Mouse (Mus musculus) left cerebral cortex, adult 2 months (tissue): Measurements from ENCODE around the gene Ccer2. TPM values are rescaled to one million over a fixed set of nuclear protein-coding genes. Genes with fewer than 3 reads are reported as not detected.

Experiments
- DNase-seq, 2 experiments: peaks; one replicate each; pipeline ENCODE4 v3.0.0; 2021 to 2022; ENCODE audit warnings: low spot score in 2 of 2, mixed read lengths in 1 of 2; ENCODE audit errors: extremely low spot score in 1 of 2
- H3K27ac ChIP-seq: fragments of 200-600 bp; 2 replicates; pipeline ENCODE4 v1.8.1; 2022
- H3K4me3 ChIP-seq: fragments of 200-600 bp; 2 replicates; pipeline ENCODE4 v1.8.1; 2022
- CTCF ChIP-seq: fragments of 200-600 bp; IDR thresholded peaks from 2 replicates; pipeline ENCODE4 v1.8.1; 2022; ENCODE audit warnings: antibody characterized with exemption, mild to moderate bottlenecking, moderate library complexity
- intact Hi-C: fragments of 180-260 bp; cut with DNase I; formaldehyde crosslinking; loops from one replicate; pipeline ENCODE4 v1.15.1; 2025
- total RNA-seq, 2 experiments: library from RNA; stranded (reverse); gene quantifications; 2 replicates each; pipeline ENCODE4 v1.2.3; 2021

The Ccer2 gene
- total RNA-seq, 2 experiments from 2014 or later: 1.0 to 1.9 TPM

GRCm38 (mm10) chr7:28795832-28796231 is 39.9 kb downstream of the Ccer2 start:
- intact Hi-C loops: loop anchor here (2.0 to 5.0 kb wide), 3 partner anchors 71 to 241 kb away; partner anchors contain the start of gene Actn4
- no peak overlapping the region for H3K27ac ChIP-seq
- no peak for DNase-seq

DNA sequence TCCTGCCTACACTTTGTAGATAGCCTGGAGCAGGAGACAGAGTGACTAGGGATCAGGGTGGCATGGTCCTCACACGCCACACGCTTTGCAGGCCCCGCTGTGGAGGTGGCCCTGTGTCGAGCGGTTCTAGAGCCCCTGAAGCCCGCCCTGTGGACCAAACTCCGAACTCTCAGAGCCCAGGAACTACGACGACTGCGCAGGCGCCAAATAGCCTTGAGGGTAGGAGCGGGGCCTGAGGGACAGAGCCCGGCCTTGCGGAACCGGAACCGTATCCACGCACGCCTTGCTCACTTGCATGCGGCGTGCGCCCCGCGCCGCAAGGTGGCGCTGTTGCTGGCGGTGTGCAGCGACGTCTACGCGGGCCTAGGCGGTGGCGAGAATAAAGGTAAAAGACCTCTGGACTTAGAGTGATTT is 40.6 kb downstream of the Ccer2 start:
- H3K27ac ChIP-seq: peak overlapping the region; percentile 52
- peak; percentile 99 for TF ChIP-seq CTCF
- H3K4me3 ChIP-seq: peak overlapping the region; percentile 39
- DNase-seq: peak; percentile 73 to 84
- intact Hi-C loops: loop anchor here (2.0 to 5.0 kb wide), 3 partner anchors 70 to 241 kb away; partner anchors contain the start of gene Actn4

More at GRCm38 (mm10) chr7:28795832-28796231, 39.9 kb downstream of the Ccer2 start:
- H3K4me3 ChIP-seq: no peak overlapping the region
- TF ChIP-seq CTCF: no peak

- Histone ChIP-seq H3K4me3 (no peak overlapping the region), H3K27ac (no peak overlapping the region)
- intact Hi-C loops: loop anchor here (5.0 kb wide), 2 partner anchors 162 to 237 kb away; partner anchors contain the start of gene Actn4
- no peak for DNase-seq
- no peak for TF ChIP-seq CTCF
Observed at GRCm38 (mm10) chr7:28799994-28800393, 44.0 kb downstream of the Ccer2 start.

DNA sequence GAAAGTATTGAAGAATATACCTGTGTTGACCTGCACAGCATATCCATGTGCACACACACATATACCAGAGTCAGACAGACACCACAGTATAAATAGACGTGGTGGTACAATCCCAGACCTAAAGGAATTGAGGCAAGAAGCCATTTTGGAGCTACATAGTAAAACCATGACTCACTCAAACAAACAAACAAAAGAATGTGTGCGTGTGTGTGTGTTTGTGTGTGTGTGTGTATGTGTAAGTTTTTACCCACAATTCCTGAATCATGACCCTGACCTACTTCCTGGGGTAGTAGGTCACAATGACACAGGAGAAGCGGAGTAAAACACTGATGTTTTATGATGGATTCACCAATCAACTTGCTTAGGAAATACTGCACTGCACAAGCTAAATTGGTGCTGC is 45.5 kb downstream of the Ccer2 start:
- no peak overlapping the region for H3K4me3 ChIP-seq
- peak overlapping the region; percentile 65; the same call in 1 of the 2 replicates for H3K27ac ChIP-seq

DNA sequence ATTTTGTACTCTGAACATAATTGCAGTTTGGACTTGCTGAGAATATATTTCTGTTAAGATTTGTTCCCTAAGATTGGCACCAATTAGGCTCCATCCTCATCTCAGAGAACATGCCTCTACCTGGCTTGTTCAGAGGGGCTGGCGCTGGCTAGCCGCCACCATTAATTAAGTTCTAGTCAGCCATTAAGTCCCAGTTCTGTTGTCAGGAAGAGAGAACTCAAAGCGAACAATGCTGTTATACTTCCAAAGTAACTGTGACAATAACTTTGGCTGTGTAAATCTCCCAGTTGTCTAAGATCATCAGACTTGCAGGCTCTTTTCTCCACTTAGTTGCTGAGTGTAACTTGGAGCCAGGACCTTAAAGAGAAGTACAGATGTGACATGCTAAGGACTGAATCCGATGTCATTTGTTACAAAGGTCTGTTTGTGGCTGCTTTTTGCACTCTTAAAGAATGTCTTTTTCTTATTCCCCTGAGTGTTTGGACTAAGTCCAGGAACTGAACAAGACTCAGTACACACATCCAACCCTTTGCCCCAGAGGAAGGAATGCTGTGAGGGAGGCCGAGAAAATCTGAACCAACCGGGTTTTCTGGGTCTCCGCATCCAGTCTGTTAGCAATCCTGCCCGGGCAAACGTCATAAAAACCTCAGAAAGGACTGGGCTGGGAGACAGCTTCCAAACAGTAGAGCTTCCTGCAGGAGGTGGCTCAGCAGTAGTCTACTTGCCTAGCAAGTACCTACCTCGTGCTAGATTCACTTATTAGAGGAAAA is 46.1 kb downstream of the Ccer2 start:
- intact Hi-C loops: no loop called here
- no peak; the same call in 1 of the 2 replicates for TF ChIP-seq CTCF
- DNase-seq: no peak
- Histone ChIP-seq H3K27ac (peak overlapping the region; percentile 65), H3K4me3 (no peak overlapping the region)

More for the DNA sequence above, 45.5 kb downstream of the Ccer2 start:
- DNase-seq: no peak
- no peak for TF ChIP-seq CTCF
- intact Hi-C loops: no loop called here

DNA sequence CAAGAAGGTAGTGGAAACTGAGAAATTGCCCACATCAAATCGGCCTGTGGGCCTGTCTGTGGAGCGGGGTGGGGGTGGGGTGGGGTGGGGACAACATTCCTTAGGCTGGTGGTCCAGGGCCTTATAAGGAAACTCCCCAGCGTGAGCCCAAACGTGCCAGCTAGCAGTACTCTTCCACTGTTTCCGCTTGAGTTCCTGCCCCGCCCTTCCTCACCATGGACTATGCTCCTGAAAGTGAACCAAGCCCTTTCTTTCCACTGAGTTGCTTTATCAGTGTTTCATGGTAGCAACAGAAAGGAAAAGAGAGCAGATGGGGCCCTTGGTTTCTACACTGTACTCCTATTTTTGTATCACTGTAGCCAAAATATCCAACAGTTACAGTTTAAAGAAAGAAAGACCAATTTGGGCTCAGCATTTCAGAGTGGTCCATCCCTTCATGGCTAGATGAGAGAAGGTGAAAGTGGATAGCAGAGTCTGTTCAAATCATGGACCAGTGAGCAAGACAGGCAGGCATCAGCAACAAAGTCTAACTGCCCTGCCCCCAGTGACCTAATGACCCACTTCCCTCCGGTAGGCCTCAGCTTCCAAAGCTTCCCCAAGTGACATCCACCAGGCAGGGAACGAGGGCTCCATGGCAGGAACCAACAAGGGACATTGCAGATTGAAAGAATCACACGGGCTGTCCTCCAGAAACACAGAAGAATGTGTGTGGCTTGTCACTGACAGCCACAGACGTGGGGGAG is 47.0 kb downstream of the Ccer2 start:
- intact Hi-C loops: no loop called here
- TF ChIP-seq CTCF: no peak
- DNase-seq: no peak
- H3K4me3 ChIP-seq: no peak overlapping the region
- peak overlapping the region; percentile 65; the same call in 1 of the 2 replicates for H3K27ac ChIP-seq

GRCm38 (mm10) chr7:28803756-28804155 is 47.8 kb downstream of the Ccer2 start:
- DNase-seq: no peak
- intact Hi-C loops: no loop called here
- TF ChIP-seq CTCF: no peak
- Histone ChIP-seq H3K27ac (no peak overlapping the region), H3K4me3 (no peak overlapping the region)

- intact Hi-C loops: no loop called here
- TF ChIP-seq CTCF: no peak; the same call in 1 of the 2 replicates
- no peak overlapping the region for H3K27ac ChIP-seq
- H3K4me3 ChIP-seq: no peak overlapping the region
- no peak for DNase-seq
Observed at GRCm38 (mm10) chr7:28806869-28807268, 50.9 kb downstream of the Ccer2 start.

DNA sequence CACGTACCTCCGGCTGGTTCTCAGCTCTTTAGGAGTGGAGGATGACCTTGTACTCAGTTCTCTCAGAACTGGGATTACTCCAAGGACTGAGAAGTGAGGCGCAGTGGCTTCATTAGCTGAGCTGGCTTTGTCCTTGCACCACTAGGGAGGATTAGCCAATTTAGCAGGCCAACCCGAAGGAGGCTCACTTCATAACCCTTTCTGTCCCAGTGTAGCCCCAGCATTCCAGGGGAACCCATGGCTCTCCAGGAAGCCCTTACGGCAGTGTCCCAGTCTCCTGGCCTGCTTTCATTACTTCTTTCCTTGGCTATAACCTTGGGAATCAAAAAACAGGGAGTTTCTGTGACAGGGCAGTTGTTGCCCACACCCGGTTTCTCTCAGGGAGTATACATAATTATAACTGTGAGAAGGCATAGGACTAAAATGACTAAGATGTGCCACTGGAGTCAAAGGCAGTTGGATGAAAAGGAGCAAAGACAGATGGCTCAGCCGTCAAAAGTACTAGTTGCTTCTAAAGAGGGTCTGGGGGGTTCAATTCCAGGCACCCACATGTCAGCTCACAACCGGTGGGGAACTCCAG is 51.8 kb downstream of the Ccer2 start:
- H3K27ac ChIP-seq: peak overlapping the region; percentile 100
- no peak for TF ChIP-seq CTCF
- DNase-seq: no peak
- peak overlapping the region; percentile 93; the same call in 1 of the 2 replicates for H3K4me3 ChIP-seq
- intact Hi-C loops: no loop called here

DNA sequence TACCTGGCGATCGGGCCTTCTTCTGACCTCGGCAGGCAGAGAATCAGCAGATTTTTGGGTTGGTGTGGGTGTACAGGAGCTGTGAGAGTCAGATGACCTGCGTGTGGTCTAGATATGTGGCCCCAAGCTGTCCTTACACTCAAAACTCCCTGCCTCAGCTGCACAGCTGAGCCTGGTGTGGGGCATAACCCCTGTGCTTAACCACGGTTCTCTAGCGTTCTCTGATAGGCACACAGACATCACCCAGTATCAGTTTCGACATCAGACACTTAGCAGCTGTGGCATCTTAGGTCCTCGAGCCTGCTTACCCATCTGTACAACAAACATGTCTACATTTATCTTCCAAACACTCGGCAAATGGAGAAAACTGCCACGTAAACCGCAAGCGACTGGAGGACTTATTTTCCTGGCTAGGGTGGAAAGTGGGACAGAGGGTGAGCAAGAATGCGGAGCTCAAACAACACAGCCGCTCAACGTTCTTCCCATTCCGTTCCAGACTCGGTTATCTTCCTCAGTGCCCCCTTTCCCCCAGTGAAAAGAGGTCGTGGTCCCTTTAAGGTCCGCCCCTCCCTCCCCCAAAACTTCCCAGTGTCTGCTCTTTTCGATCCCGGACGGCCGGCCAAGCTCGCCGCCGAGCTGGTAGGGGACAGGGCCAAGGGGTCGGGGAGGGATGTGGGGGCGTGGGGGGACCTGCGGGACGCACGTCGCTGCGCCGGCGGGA is 52.4 kb downstream of the Ccer2 start, which contains the start of gene Hnrnpl:
TSS of gene Hnrnpl (plus strand) at position 321 of the 721 bp plus-strand sequence.
- intact Hi-C loops: no loop called here
- DNase-seq: no peak
- no peak for TF ChIP-seq CTCF
- Histone ChIP-seq H3K27ac (peak within 1 kb of the TSS; percentile 100), H3K4me3 (peak within 1 kb of the TSS; percentile 93)

Other genes starting within 250 kb of the Ccer2 start
- gene Ifnl2, start 245.7 kb upstream of the Ccer2 start, total RNA-seq: not detected
- gene Ifnl3, start 233.3 kb upstream of the Ccer2 start, total RNA-seq: not detected
- gene Sycn, start 215.3 kb upstream of the Ccer2 start, total RNA-seq: not detected
- under 1 TPM in 1 of 2 experiments, not detected in 1; 0.30 TPM for gene Nccrp1, start 208.9 kb upstream of the Ccer2 start, total RNA-seq
- gene Samd4b, start 158.0 kb upstream of the Ccer2 start, total RNA-seq: 10 to 100 TPM; 74.9 to 78.9 TPM
- gene Pak4, start 158.0 kb upstream of the Ccer2 start, total RNA-seq: 1 to 10 TPM; 8.2 to 9.8 TPM
- gene Acp7, start 124.8 kb upstream of the Ccer2 start, total RNA-seq: 1 to 10 TPM; 1.4 to 2.5 TPM
- gene Fbxo27, start 63.3 kb upstream of the Ccer2 start, total RNA-seq: 10 to 100 TPM; 24.6 to 26.2 TPM
- 1 to 10 TPM; 1.9 to 2.2 TPM for gene Fbxo17, start 39.4 kb upstream of the Ccer2 start, total RNA-seq
- gene Mrps12, start 14.4 kb upstream of the Ccer2 start, total RNA-seq: 10 to 100 TPM; 58.3 to 69.0 TPM
- 10 to 100 TPM; 13.0 to 13.9 TPM for gene Sars2, start 14.2 kb upstream of the Ccer2 start, total RNA-seq
- gene Sirt2, start 10.6 kb downstream of the Ccer2 start, total RNA-seq: 100 to 1,000 TPM; 119 to 122 TPM
- 10 to 100 TPM; 34.8 to 36.8 TPM for gene Nfkbib, start 11.3 kb downstream of the Ccer2 start, total RNA-seq
- gene Rinl, start 32.8 kb downstream of the Ccer2 start, total RNA-seq: 1 to 10 TPM; 2.7 to 3.1 TPM
- gene Hnrnpl, start 52.4 kb downstream of the Ccer2 start, total RNA-seq: 100 to 1,000 TPM; 434 to 438 TPM
- gene Ech1, start 69.0 kb downstream of the Ccer2 start, total RNA-seq: 10 to 100 TPM; 46.3 to 49.8 TPM
- 1 to 10 TPM; 2.6 to 2.9 TPM for gene Lgals4, start 77.7 kb downstream of the Ccer2 start, total RNA-seq
- under 1 TPM in 1 of 2 experiments, not detected in 1; 0.49 TPM for gene Lgals7, start 107.7 kb downstream of the Ccer2 start, total RNA-seq
- gene Capn12, start 125.2 kb downstream of the Ccer2 start, total RNA-seq: 1 to 10 TPM; 1.5 to 2.0 TPM
- gene Actn4, start 206.2 kb downstream of the Ccer2 start, total RNA-seq: 100 to 1,000 TPM; 196 to 199 TPM
- 100 to 1,000 TPM; 179 to 192 TPM for gene Eif3k, start 225.7 kb downstream of the Ccer2 start, total RNA-seq
- gene Map4k1, start 225.9 kb downstream of the Ccer2 start, total RNA-seq: 1 to 10 TPM; 1.8 to 2.3 TPM